Mouse (Mus musculus): Measurements from ENCODE around the gene Gm45618. TPM values are rescaled to one million over a fixed set of nuclear protein-coding genes. Genes with fewer than 3 reads are reported as not detected.

The Gm45618 gene
- polyA plus RNA-seq, 1 experiment = not detected

GRCm38 (mm10) chr7:142093696-142094240 is 26.8 kb downstream of the Gm45618 start:
- no peaks in the 10 kb centered on the region for H3K27me3 ChIP-seq (ENCODE audit: control insufficient read depth, insufficient read depth, low read length)
- TF ChIP-seq POLR2A (IDR thresholded peaks at IDR 0.05; ENCODE audit: control insufficient read depth, low read depth, low read length) (no peak), CTCF (IDR thresholded peaks at IDR 0.05; ENCODE audit: control insufficient read depth, insufficient read depth, insufficient replicate concordance, low read depth, low read length) (no peak)
- H3K4me1 ChIP-seq (ENCODE audit: control insufficient read depth, insufficient read depth, low read length) = peaks cover 20% of the 10 kb centered on the region
- no peak overlapping the region for H3K27ac ChIP-seq (ENCODE audit: control insufficient read depth, insufficient read depth, low read depth, low read length)
- no peak overlapping the region for H3K4me3 ChIP-seq (ENCODE audit: control insufficient read depth, low read depth, low read length)
- no peaks in the 10 kb centered on the region for H3K36me3 ChIP-seq (ENCODE audit: control insufficient read depth, insufficient read depth, low read length)

GRCm38 (mm10) chr7:142092991-142093390 is 27.5 kb downstream of the Gm45618 start:
- no peak overlapping the region for H3K4me3 ChIP-seq (ENCODE audit: control insufficient read depth, low read depth, low read length)
- H3K27me3 ChIP-seq (ENCODE audit: control insufficient read depth, insufficient read depth, low read length) = no peaks in the 10 kb centered on the region
- peaks cover 20% of the 10 kb centered on the region for H3K4me1 ChIP-seq (ENCODE audit: control insufficient read depth, insufficient read depth, low read length)
- TF ChIP-seq CTCF (IDR thresholded peaks at IDR 0.05; ENCODE audit: control insufficient read depth, insufficient read depth, insufficient replicate concordance, low read depth, low read length) = no peak
- TF ChIP-seq POLR2A (IDR thresholded peaks at IDR 0.05; ENCODE audit: control insufficient read depth, low read depth, low read length) = no peak
- H3K27ac ChIP-seq (ENCODE audit: control insufficient read depth, insufficient read depth, low read depth, low read length) = no peak overlapping the region
- no peaks in the 10 kb centered on the region for H3K36me3 ChIP-seq (ENCODE audit: control insufficient read depth, insufficient read depth, low read length)

- no peak overlapping the region for H3K27ac ChIP-seq (ENCODE audit: control insufficient read depth, insufficient read depth, low read depth, low read length)
- H3K27me3 ChIP-seq (ENCODE audit: control insufficient read depth, insufficient read depth, low read length) = no peaks in the 10 kb centered on the region
- H3K4me3 ChIP-seq (ENCODE audit: control insufficient read depth, low read depth, low read length) = no peak overlapping the region
- H3K4me1 ChIP-seq (ENCODE audit: control insufficient read depth, insufficient read depth, low read length) = peaks cover 20% of the 10 kb centered on the region
- TF ChIP-seq POLR2A (IDR thresholded peaks at IDR 0.05; ENCODE audit: control insufficient read depth, low read depth, low read length) (no peak), CTCF (IDR thresholded peaks at IDR 0.05; ENCODE audit: control insufficient read depth, insufficient read depth, insufficient replicate concordance, low read depth, low read length) (no peak)
- no peaks in the 10 kb centered on the region for H3K36me3 ChIP-seq (ENCODE audit: control insufficient read depth, insufficient read depth, low read length)
These were observed 28.7 kb downstream of the Gm45618 start for GRCm38 (mm10) chr7:142091848-142092247.

- Histone ChIP-seq H3K27ac (ENCODE audit: control insufficient read depth, insufficient read depth, low read depth, low read length) (no peak overlapping the region), H3K36me3 (ENCODE audit: control insufficient read depth, insufficient read depth, low read length) (no peaks in the 10 kb centered on the region), H3K4me1 (ENCODE audit: control insufficient read depth, insufficient read depth, low read length) (peaks cover 12% of the 10 kb centered on the region), H3K4me3 (ENCODE audit: control insufficient read depth, low read depth, low read length) (no peak overlapping the region), H3K27me3 (ENCODE audit: control insufficient read depth, insufficient read depth, low read length) (no peaks in the 10 kb centered on the region)
- TF ChIP-seq CTCF (IDR thresholded peaks at IDR 0.05; ENCODE audit: control insufficient read depth, insufficient read depth, insufficient replicate concordance, low read depth, low read length) (no peak), POLR2A (IDR thresholded peaks at IDR 0.05; ENCODE audit: control insufficient read depth, low read depth, low read length) (no peak)
These were observed 30.7 kb downstream of the Gm45618 start for GRCm38 (mm10) chr7:142089648-142090447.

GRCm38 (mm10) chr7:142088886-142089285 is 31.6 kb downstream of the Gm45618 start:
- Histone ChIP-seq H3K4me3 (ENCODE audit: control insufficient read depth, low read depth, low read length) (no peak overlapping the region), H3K27me3 (ENCODE audit: control insufficient read depth, insufficient read depth, low read length) (no peaks in the 10 kb centered on the region), H3K4me1 (ENCODE audit: control insufficient read depth, insufficient read depth, low read length) (peaks cover 7% of the 10 kb centered on the region), H3K36me3 (ENCODE audit: control insufficient read depth, insufficient read depth, low read length) (no peaks in the 10 kb centered on the region), H3K27ac (ENCODE audit: control insufficient read depth, insufficient read depth, low read depth, low read length) (no peak overlapping the region)
- TF ChIP-seq CTCF (IDR thresholded peaks at IDR 0.05; ENCODE audit: control insufficient read depth, insufficient read depth, insufficient replicate concordance, low read depth, low read length) (no peak), POLR2A (IDR thresholded peaks at IDR 0.05; ENCODE audit: control insufficient read depth, low read depth, low read length) (no peak; the same call in 1 of the 2 replicates)

- H3K36me3 ChIP-seq (ENCODE audit: control insufficient read depth, insufficient read depth, low read length) = no peaks in the 10 kb centered on the region
- no peak overlapping the region for H3K4me3 ChIP-seq (ENCODE audit: control insufficient read depth, low read depth, low read length)
- no peak overlapping the region for H3K27ac ChIP-seq (ENCODE audit: control insufficient read depth, insufficient read depth, low read depth, low read length)
- no peak for TF ChIP-seq CTCF (IDR thresholded peaks at IDR 0.05; ENCODE audit: control insufficient read depth, insufficient read depth, insufficient replicate concordance, low read depth, low read length)
- no peak for TF ChIP-seq POLR2A (IDR thresholded peaks at IDR 0.05; ENCODE audit: control insufficient read depth, low read depth, low read length)
- H3K4me1 ChIP-seq (ENCODE audit: control insufficient read depth, insufficient read depth, low read length) = peaks cover 9% of the 10 kb centered on the region
- H3K27me3 ChIP-seq (ENCODE audit: control insufficient read depth, insufficient read depth, low read length) = no peaks in the 10 kb centered on the region
These were observed 33.4 kb downstream of the Gm45618 start for GRCm38 (mm10) chr7:142087069-142087652.

- Histone ChIP-seq H3K27me3 (ENCODE audit: control insufficient read depth, insufficient read depth, low read length) (no peaks in the 10 kb centered on the region), H3K4me1 (ENCODE audit: control insufficient read depth, insufficient read depth, low read length) (peaks cover 5% of the 10 kb centered on the region; the same call in 1 of the 2 replicates), H3K4me3 (ENCODE audit: control insufficient read depth, low read depth, low read length) (no peak overlapping the region), H3K36me3 (ENCODE audit: control insufficient read depth, insufficient read depth, low read length) (no peaks in the 10 kb centered on the region), H3K27ac (ENCODE audit: control insufficient read depth, insufficient read depth, low read depth, low read length) (no peak overlapping the region)
- TF ChIP-seq CTCF (IDR thresholded peaks at IDR 0.05; ENCODE audit: control insufficient read depth, insufficient read depth, insufficient replicate concordance, low read depth, low read length) = no peak
These were observed 34.2 kb downstream of the Gm45618 start for GRCm38 (mm10) chr7:142086159-142086905.

All from testis, adult 2 months (tissue).